Mouse (Mus musculus) heart, embryonic 16.5 days (tissue): ENCODE measurements around the gene Gm11559. TPM values are rescaled to one million over a fixed set of nuclear protein-coding genes. Genes with fewer than 3 reads are reported as not detected.
"Not testable (repeated sequence)": the region's sequence is repeated elsewhere in the genome, so short reads cannot be mapped to it uniquely, and the experiment has no call there.

ENCODE experiments used
- ATAC-seq: fragments of 200-750 bp; cut with Nextera tagmentation; replicated peaks from 2 replicates; pipeline ENCODE4 v1.8.0; 2017; ENCODE audit warnings: moderate number of reproducible peaks; ENCODE audit not compliant: insufficient read depth, low FRiP score; ENCODE audit errors: extremely low read depth
- H3K27ac ChIP-seq: fragments of 300-500 bp; sonication (generic); 2 replicates; pipeline ENCODE4 v1.5.1; 2014; ENCODE audit warnings: mild to moderate bottlenecking, low read length, control low read depth, moderate library complexity
- H3K27me3 ChIP-seq: fragments of 300-500 bp; sonication (generic); 2 replicates; pipeline ENCODE4 v1.6.1; 2014; ENCODE audit warnings: low read length, mixed read lengths; ENCODE audit not compliant: control insufficient read depth, insufficient read depth
- H3K36me3 ChIP-seq: fragments of 300-500 bp; sonication (generic); 2 replicates; pipeline ENCODE4 v1.6.1; 2014; ENCODE audit not compliant: control insufficient read depth, insufficient read depth
- H3K4me1 ChIP-seq: fragments of 300-500 bp; sonication (generic); 2 replicates; pipeline ENCODE4 v1.6.1; 2014; ENCODE audit warnings: low read length, mixed read lengths; ENCODE audit not compliant: control insufficient read depth, insufficient read depth
- H3K4me2 ChIP-seq: fragments of 300-500 bp; sonication (generic); 2 replicates; pipeline ENCODE4 v1.6.1; 2014; ENCODE audit warnings: low read depth, mild to moderate bottlenecking, control low read depth, low read length
- H3K4me3 ChIP-seq: fragments of 300-500 bp; sonication (generic); 2 replicates; pipeline ENCODE4 v1.5.1; 2014; ENCODE audit warnings: mild to moderate bottlenecking, control low read depth, low read length
- H3K9ac ChIP-seq: fragments of 300-500 bp; sonication (generic); 2 replicates; pipeline ENCODE4 v1.6.1; 2014; ENCODE audit warnings: low read length, control low read depth
- H3K9me3 ChIP-seq: fragments of 300-500 bp; sonication (generic); replicated peaks from 2 replicates; pipeline ENCODE4 v1.6.1; 2016; ENCODE audit warnings: low read length; ENCODE audit not compliant: control insufficient read depth
- WGBS: fragments of 180-500 bp; shearing (Covaris S2); extraction: QIAGEN DNeasy Blood & Tissue Kit; methylation state at CpG from one replicate; pipeline ENCODE4 v1.1.7; 2014; 5-methylcytosine and 5-hydroxymethylcytosine counted together
- polyA plus RNA-seq: library from polyadenylated mRNA; unstranded; fragments of >200 nt; fragmentation: Nextera tagmentation; extraction: Ambion mirVana; gene quantifications from 2 replicates; pipeline ENCODE4 v1.2.1, GENCODE M21; 2015

The Gm11559 gene
- polyA plus RNA-seq, 1 experiment from 2014 or later = not detected

- H3K4me2 ChIP-seq, H3K9me3 ChIP-seq, H3K27me3 ChIP-seq, H3K9ac ChIP-seq, H3K27ac ChIP-seq, H3K4me1 ChIP-seq, ATAC-seq, H3K4me3 ChIP-seq, H3K36me3 ChIP-seq: not testable (repeated sequence)
- 73% methylated on average over 1 of the region's 1 CpGs for WGBS
Observed at GRCm38 (mm10) chr11:99873089-99873488, 8.8 kb downstream of the Gm11559 start, which contains the start of gene Krtap9-1. Krtap9-1 (plus strand) TSS chr11:99873389.

- H3K27ac ChIP-seq, H3K4me2 ChIP-seq, H3K27me3 ChIP-seq, H3K4me1 ChIP-seq, ATAC-seq, H3K9ac ChIP-seq, H3K9me3 ChIP-seq, H3K36me3 ChIP-seq, H3K4me3 ChIP-seq: not testable (repeated sequence)
- 43% methylated on average over 1 of the region's 1 CpGs for WGBS
Observed at GRCm38 (mm10) chr11:99878887-99879286, 14.6 kb downstream of the Gm11559 start, which contains the start of gene Gm11567. Gm11567 (plus strand) TSS chr11:99879187.

- H3K4me3 ChIP-seq = no peak within 1 kb of the TSS
- H3K9me3 ChIP-seq = no peaks in the 10 kb centered on the region
- no peak within 1 kb of the TSS for H3K9ac ChIP-seq
- no peak within 1 kb of the TSS for H3K4me2 ChIP-seq
- 48% methylated on average over 2 of the region's 2 CpGs for WGBS
- H3K4me1 ChIP-seq = no peaks in the 10 kb centered on the region
- H3K27me3 ChIP-seq = no peaks in the 10 kb centered on the region
- no peak within 1 kb of the TSS for H3K27ac ChIP-seq
- H3K36me3 ChIP-seq = no peaks in the 10 kb centered on the region
- no peak for ATAC-seq
Observed at GRCm38 (mm10) chr11:99907620-99908019, 43.3 kb downstream of the Gm11559 start, which contains the start of gene Krtap31-1. Krtap31-1 (plus strand) TSS chr11:99907920.

GRCm38 (mm10) chr11:99914451-99914850 is 50.2 kb downstream of the Gm11559 start, which contains the start of gene Gm11565:
Gm11565 (plus strand) TSS chr11:99914751.
- Histone ChIP-seq H3K27ac (no peak within 1 kb of the TSS), H3K4me2 (no peak within 1 kb of the TSS), H3K4me3 (no peak within 1 kb of the TSS), H3K9me3 (no peaks in the 10 kb centered on the region), H3K9ac (no peak within 1 kb of the TSS), H3K4me1 (no peaks in the 10 kb centered on the region), H3K36me3 (no peaks in the 10 kb centered on the region), H3K27me3 (no peaks in the 10 kb centered on the region)
- WGBS = 82% methylated on average over 3 of the region's 3 CpGs
- ATAC-seq = no peak

Other genes starting within 250 kb of the Gm11559 start
- not detected in 2 replicates for gene Krtap2-4, start 249.6 kb upstream of the Gm11559 start, polyA plus RNA-seq
- gene Gm11562, start 244.0 kb upstream of the Gm11559 start, polyA plus RNA-seq = not detected in 2 replicates
- gene Krtap4-1, start 236.2 kb upstream of the Gm11559 start, polyA plus RNA-seq = not detected in 2 replicates
- gene Krtap4-2, start 229.4 kb upstream of the Gm11559 start, polyA plus RNA-seq = not detected in 2 replicates
- gene Krtap4-7, start 220.4 kb upstream of the Gm11559 start, polyA plus RNA-seq = not detected in 2 replicates
- gene Gm11555, start 214.2 kb upstream of the Gm11559 start, polyA plus RNA-seq = not detected in 2 replicates
- gene Gm11563, start 205.5 kb upstream of the Gm11559 start, polyA plus RNA-seq = not detected in 2 replicates
- gene Krtap4-6, start 198.5 kb upstream of the Gm11559 start, polyA plus RNA-seq = not detected in 2 replicates
- gene Gm14190, start 173.7 kb upstream of the Gm11559 start, polyA plus RNA-seq = not detected in 2 replicates
- not detected in 2 replicates for gene Gm14180, start 130.2 kb upstream of the Gm11559 start, polyA plus RNA-seq
- not detected in 2 replicates for gene Gm11595, start 91.6 kb upstream of the Gm11559 start, polyA plus RNA-seq
- not detected in 2 replicates for gene Krtap4-8, start 83.8 kb upstream of the Gm11559 start, polyA plus RNA-seq
- gene Krtap4-9, start 79.3 kb upstream of the Gm11559 start, polyA plus RNA-seq = not detected in 2 replicates
- gene Gm11596, start 71.0 kb upstream of the Gm11559 start, polyA plus RNA-seq = not detected in 2 replicates
- gene Gm11569, start 65.5 kb upstream of the Gm11559 start, polyA plus RNA-seq = not detected in 2 replicates
- not detected in 2 replicates for gene Gm11554, start 60.0 kb upstream of the Gm11559 start, polyA plus RNA-seq
- gene Krtap4-13, start 54.6 kb upstream of the Gm11559 start, polyA plus RNA-seq = not detected in 2 replicates
- not detected in 2 replicates for gene Gm11564, start 48.8 kb upstream of the Gm11559 start, polyA plus RNA-seq
- not detected in 2 replicates for gene 2300003K06Rik, start 26.4 kb upstream of the Gm11559 start, polyA plus RNA-seq
- gene Krtap4-16, start 12.9 kb upstream of the Gm11559 start, polyA plus RNA-seq = not detected in 2 replicates
- not detected in 2 replicates for gene Gm11568, start 6.6 kb upstream of the Gm11559 start, polyA plus RNA-seq
- gene Krtap9-1, start 8.9 kb downstream of the Gm11559 start, polyA plus RNA-seq = not detected in 2 replicates
- gene Gm11567, start 14.7 kb downstream of the Gm11559 start, polyA plus RNA-seq = not detected in 2 replicates
- not detected in 2 replicates for gene Krtap31-1, start 43.4 kb downstream of the Gm11559 start, polyA plus RNA-seq
- not detected in 2 replicates for gene Gm11565, start 50.3 kb downstream of the Gm11559 start, polyA plus RNA-seq
- gene Krtap31-2, start 71.8 kb downstream of the Gm11559 start, polyA plus RNA-seq = not detected in 2 replicates
- gene Krtap9-5, start 84.0 kb downstream of the Gm11559 start, polyA plus RNA-seq = not detected in 2 replicates
- gene Krtap29-1, start 114.6 kb downstream of the Gm11559 start, polyA plus RNA-seq = not detected in 2 replicates
- gene Krtap16-1, start 122.1 kb downstream of the Gm11559 start, polyA plus RNA-seq = not detected in 2 replicates
- gene Krtap17-1, start 129.5 kb downstream of the Gm11559 start, polyA plus RNA-seq = 0.27 TPM in 1 of 2 replicates, not detected in the other
- gene Krt33a, start 151.7 kb downstream of the Gm11559 start, polyA plus RNA-seq = not detected in 2 replicates
- not detected in 2 replicates for gene Krt33b, start 165.4 kb downstream of the Gm11559 start, polyA plus RNA-seq
- not detected in 2 replicates for gene Krt34, start 177.1 kb downstream of the Gm11559 start, polyA plus RNA-seq
- 0.12 TPM in 1 of 2 replicates, not detected in the other for gene Krt31, start 186.1 kb downstream of the Gm11559 start, polyA plus RNA-seq
- gene Krt32, start 223.8 kb downstream of the Gm11559 start, polyA plus RNA-seq = not detected in 2 replicates
- gene Krt35, start 231.8 kb downstream of the Gm11559 start, polyA plus RNA-seq = not detected in 2 replicates
- gene Krt36, start 241.2 kb downstream of the Gm11559 start, polyA plus RNA-seq = not detected in 2 replicates